Mouse (Mus musculus) bone marrow, adult 2 months (tissue): ENCODE measurements around the gene Atp2c2. TPM values are rescaled to one million over a fixed set of nuclear protein-coding genes. Genes with fewer than 3 reads are reported as not detected.

Experiments used
- H3K27ac ChIP-seq: fragments of 200-500 bp; 2 replicates; pipeline ENCODE4 v1.5.1; 2012; ENCODE audit warnings: low read depth, mild to moderate bottlenecking, control low read depth, inconsistent platforms, low read length; ENCODE audit not compliant: control insufficient read depth, poor library complexity, insufficient read depth
- H3K4me1 ChIP-seq: fragments of 200-500 bp; 2 replicates; pipeline ENCODE4 v1.6.1; 2011; ENCODE audit warnings: low read length; ENCODE audit not compliant: control insufficient read depth, insufficient read depth
- H3K4me3 ChIP-seq: fragments of 200-500 bp; replicated peaks from 2 replicates; pipeline ENCODE3; 2011; ENCODE audit warnings: mild to moderate bottlenecking, low read depth, low read length, control low read depth; ENCODE audit not compliant: control insufficient read depth
- CTCF ChIP-seq: fragments of 200-500 bp; IDR thresholded peaks from 2 replicates; pipeline ENCODE4 v1.5.1; 2011; ENCODE audit warnings: low read length, control low read depth; ENCODE audit not compliant: control insufficient read depth, insufficient read depth
- POLR2A ChIP-seq: fragments of 200-500 bp; IDR thresholded peaks from 2 replicates; pipeline ENCODE4 v1.6.1; 2011; ENCODE audit warnings: low read depth, mild to moderate bottlenecking, control low read depth, low read length, borderline replicate concordance; ENCODE audit not compliant: control insufficient read depth
- WGBS: fragments of 180-500 bp; shearing (Covaris S2); methylation state at CpG from one replicate; pipeline ENCODE4 v1.1.7; 2018; 5-methylcytosine and 5-hydroxymethylcytosine counted together
- polyA plus RNA-seq: library from polyadenylated mRNA; stranded (reverse); fragments of >200 nt; gene quantifications from 2 replicates; pipeline ENCODE4 v1.2.4, GENCODE M21; 2011; ENCODE audit warnings: low replicate concordance; ENCODE audit not compliant: missing spikeins, insufficient read depth, insufficient read length

The Atp2c2 gene
- polyA plus RNA-seq, 1 experiment = not detected

GRCm38 (mm10) chr8:119744604-119745003 lies 44.8 kb downstream of the Atp2c2 start:
- WGBS = 70% methylated on average over 4 of the region's 4 CpGs
- no peak overlapping the region for H3K27ac ChIP-seq
- no peak for TF ChIP-seq POLR2A
- TF ChIP-seq CTCF = no peak

GRCm38 (mm10) chr8:119755238-119756146 lies 55.7 kb downstream of the Atp2c2 start:
- Histone ChIP-seq H3K4me3 (peak overlapping the region; percentile 54), H3K27ac (no peak overlapping the region), H3K4me1 (peaks cover 4% of the 10 kb centered on the region; the same call in 1 of the 2 replicates)
- WGBS = 13% methylated on average over 28 of the region's 28 CpGs
- TF ChIP-seq POLR2A (no peak), CTCF (no peak)

More at GRCm38 (mm10) chr8:119744604-119745003, 44.8 kb downstream of the Atp2c2 start:
- Histone ChIP-seq H3K4me1 (no peaks in the 10 kb centered on the region), H3K4me3 (no peak overlapping the region)

- TF ChIP-seq CTCF = no peak
- TF ChIP-seq POLR2A = no peak
- Histone ChIP-seq H3K4me3 (peak overlapping the region; percentile 24), H3K27ac (no peak overlapping the region), H3K4me1 (peaks cover 4% of the 10 kb centered on the region; the same call in 1 of the 2 replicates)
- 50% methylated on average over 2 of the region's 2 CpGs for WGBS
These were observed 56.3 kb downstream of the Atp2c2 start for GRCm38 (mm10) chr8:119756147-119756461.

- 50% methylated on average over 5 of the region's 5 CpGs for WGBS
These were observed 56.7 kb downstream of the Atp2c2 start for GRCm38 (mm10) chr8:119756538-119756937.

GRCm38 (mm10) chr8:119761692-119762091 lies 61.9 kb downstream of the Atp2c2 start:
- 88% methylated on average over 11 of the region's 11 CpGs for WGBS

More at GRCm38 (mm10) chr8:119756538-119756937, 56.7 kb downstream of the Atp2c2 start:
- no peak for TF ChIP-seq POLR2A
- TF ChIP-seq CTCF = no peak
- no peak overlapping the region for H3K27ac ChIP-seq
- H3K4me1 ChIP-seq = peaks cover 4% of the 10 kb centered on the region; the same call in 1 of the 2 replicates
- no peak overlapping the region for H3K4me3 ChIP-seq

GRCm38 (mm10) chr8:119762226-119763220 lies 62.7 kb downstream of the Atp2c2 start:
- TF ChIP-seq CTCF (no peak), POLR2A (no peak)
- H3K4me3 ChIP-seq = no peak overlapping the region
- H3K27ac ChIP-seq = no peak overlapping the region
- 60% methylated on average over 21 of the region's 21 CpGs for WGBS
- no peaks in the 10 kb centered on the region for H3K4me1 ChIP-seq

More at GRCm38 (mm10) chr8:119761692-119762091, 61.9 kb downstream of the Atp2c2 start:
- no peak overlapping the region for H3K4me3 ChIP-seq
- TF ChIP-seq POLR2A (no peak), CTCF (no peak)
- no peak overlapping the region for H3K27ac ChIP-seq
- H3K4me1 ChIP-seq = no peaks in the 10 kb centered on the region

- TF ChIP-seq POLR2A (no peak), CTCF (no peak)
- H3K27ac ChIP-seq = no peak overlapping the region
These were observed 65.5 kb downstream of the Atp2c2 start for GRCm38 (mm10) chr8:119765311-119765710.

More at GRCm38 (mm10) chr8:119765311-119765710, 65.5 kb downstream of the Atp2c2 start:
- Histone ChIP-seq H3K4me3 (no peak overlapping the region), H3K4me1 (no peaks in the 10 kb centered on the region)
- WGBS = 87% methylated on average over 10 of the region's 10 CpGs
